Mouse (Mus musculus): ENCODE measurements around the gene Gm7030. TPM values are rescaled to one million over a fixed set of nuclear protein-coding genes. Genes with fewer than 3 reads are reported as not detected.

Gene Gm7030
- polyA plus RNA-seq (2015; fragmentation: Nextera tagmentation; extraction: Ambion mirVana), result not detected in 2 replicates

DNA sequence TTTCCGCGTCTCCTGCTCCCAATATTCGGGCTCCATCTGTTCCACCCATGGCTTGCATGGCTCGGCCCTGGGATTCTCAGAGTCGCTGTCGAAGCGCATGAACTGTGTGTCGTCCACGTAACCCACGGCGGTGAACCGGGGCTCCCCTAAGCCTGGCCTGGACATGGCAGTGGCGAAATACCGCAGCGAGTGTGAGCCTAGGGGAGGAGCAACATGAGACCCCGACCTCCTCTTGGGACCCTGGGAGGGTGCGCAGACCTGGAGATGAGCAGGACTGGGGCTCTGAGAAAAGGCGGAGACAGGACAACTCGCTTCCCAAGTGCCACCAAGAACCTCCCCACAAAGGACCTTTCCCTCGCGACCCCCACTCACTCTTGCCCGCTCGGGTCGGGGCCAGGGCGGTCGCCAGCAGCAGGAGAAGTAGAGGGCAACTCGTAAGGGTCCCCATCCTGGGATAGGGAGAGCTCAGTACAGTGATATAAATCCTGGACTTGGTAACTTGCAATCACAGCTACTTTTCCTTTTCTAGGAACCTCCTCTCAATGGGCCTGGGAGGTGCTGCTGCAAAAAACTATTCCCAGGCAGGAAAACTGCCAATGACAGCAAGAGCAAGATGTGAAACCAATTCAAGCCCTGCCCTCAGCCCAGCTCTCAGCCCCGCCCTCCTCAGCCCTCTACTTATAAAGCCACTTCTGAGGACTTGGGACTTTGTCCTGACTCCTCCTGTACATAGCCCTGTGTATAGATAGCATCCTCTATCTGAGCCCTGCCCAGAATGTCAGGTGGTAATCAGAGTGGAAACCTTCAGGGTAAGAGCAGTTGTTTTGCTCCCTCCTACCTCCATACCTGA, at the start of gene Gm7030:
TSS of gene Gm7030 (minus strand) at position 458 of the 850 bp plus-strand sequence.

DNA sequence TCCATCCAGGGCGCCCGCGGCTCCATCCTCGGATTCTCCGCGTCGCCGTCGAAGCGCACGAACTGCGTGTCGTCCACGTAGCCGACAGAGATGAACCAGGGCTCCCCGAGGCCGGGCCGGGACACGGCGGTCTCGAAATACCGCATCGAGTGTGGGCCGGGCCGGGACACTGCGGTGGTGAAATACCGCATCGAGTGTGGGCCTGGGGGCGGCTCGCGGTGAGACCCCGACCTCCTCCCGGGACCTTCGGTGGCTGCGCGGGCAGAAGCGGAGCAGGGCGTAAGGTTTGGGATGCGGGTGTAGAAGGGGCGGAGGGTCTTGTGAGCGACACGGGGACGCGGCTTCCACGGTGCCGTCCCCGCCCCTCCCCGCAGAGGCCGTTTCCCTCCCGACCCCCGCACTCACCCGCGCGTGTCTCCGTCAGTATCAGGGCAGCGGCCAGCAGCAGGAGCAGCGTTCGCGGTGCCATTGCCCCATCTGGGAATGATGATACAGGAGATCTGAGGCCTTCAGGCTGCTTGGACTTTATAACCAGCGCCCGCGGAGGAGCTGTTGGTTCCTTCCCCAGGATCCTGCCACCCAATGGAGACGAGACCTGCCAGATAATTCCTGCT, 38.9 kb upstream of the Gm7030 start, which contains the start of gene Gm8909:
TSS of gene Gm8909 (minus strand) at position 499 of the 614 bp plus-strand sequence.

DNA sequence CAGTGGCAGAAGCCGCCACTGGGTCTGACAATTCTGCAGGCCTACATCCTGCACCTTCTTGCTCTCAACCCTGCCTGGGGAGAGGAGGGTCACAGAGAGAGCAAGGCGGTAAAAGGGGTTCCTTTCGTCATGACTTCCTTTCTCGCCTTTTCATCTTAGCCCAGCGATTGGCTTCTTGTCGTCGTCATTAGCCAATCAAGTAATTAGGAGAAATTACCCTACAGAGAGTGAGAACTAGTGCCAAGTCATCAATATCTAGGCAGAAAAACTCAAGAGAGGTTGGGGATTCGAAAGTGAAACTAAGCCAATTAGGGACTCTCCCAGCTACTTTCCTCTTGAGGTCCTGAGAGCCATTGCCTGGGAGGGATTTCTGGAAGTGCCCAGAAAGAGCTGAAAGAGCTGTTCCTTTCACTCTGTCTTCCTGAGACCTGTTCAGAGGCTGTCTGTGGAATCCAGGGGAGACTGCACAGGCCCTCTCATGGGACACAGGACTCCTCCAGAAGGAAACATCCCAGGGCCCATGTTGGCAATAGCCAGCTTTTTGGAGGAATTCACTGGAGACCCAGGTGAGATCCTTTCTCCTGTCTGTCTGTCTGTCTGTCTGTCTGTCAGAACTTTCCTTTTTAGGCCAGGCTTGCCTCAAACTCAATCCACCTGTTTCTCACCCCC, 7.7 kb downstream of the Gm7030 start, which contains the start of gene Gm19684:
TSS of gene Gm19684 (plus strand) at position 327 of the 669 bp plus-strand sequence.

Other genes with a start within 250 kb of the Gm7030 start
- gene Dhx16, start 249.6 kb downstream of the Gm7030 start, polyA plus RNA-seq (2015; fragmentation: Nextera tagmentation; extraction: Ambion mirVana), result 33.5 and 34.1 TPM in 2 replicates
- gene 2310061I04Rik, start 232.0 kb downstream of the Gm7030 start, polyA plus RNA-seq (2015; fragmentation: Nextera tagmentation; extraction: Ambion mirVana), result 16.2 and 16.7 TPM in 2 replicates
- 9.9 and 11.9 TPM in 2 replicates for gene Atat1, start 219.3 kb downstream of the Gm7030 start, polyA plus RNA-seq (2015; fragmentation: Nextera tagmentation; extraction: Ambion mirVana)
- 71.9 and 77.8 TPM in 2 replicates for gene Mrps18b, start 213.0 kb downstream of the Gm7030 start, polyA plus RNA-seq (2015; fragmentation: Nextera tagmentation; extraction: Ambion mirVana)
- 17.4 and 18.4 TPM in 2 replicates for gene Ppp1r10, start 213.0 kb downstream of the Gm7030 start, polyA plus RNA-seq (2015; fragmentation: Nextera tagmentation; extraction: Ambion mirVana)
- gene Abcf1, start 159.7 kb downstream of the Gm7030 start, polyA plus RNA-seq (2015; fragmentation: Nextera tagmentation; extraction: Ambion mirVana), result 75.9 and 76.2 TPM in 2 replicates
- gene Gnl1, start 149.6 kb downstream of the Gm7030 start, polyA plus RNA-seq (2015; fragmentation: Nextera tagmentation; extraction: Ambion mirVana), result 18.4 and 21.0 TPM in 2 replicates
- 8.6 and 11.4 TPM in 2 replicates for gene Prr3, start 149.2 kb downstream of the Gm7030 start, polyA plus RNA-seq (2015; fragmentation: Nextera tagmentation; extraction: Ambion mirVana)
- 9.8 and 11.7 TPM in 2 replicates for gene H2-T24, start 108.9 kb downstream of the Gm7030 start, polyA plus RNA-seq (2015; fragmentation: Nextera tagmentation; extraction: Ambion mirVana)
- gene H2-T23, start 96.6 kb downstream of the Gm7030 start, polyA plus RNA-seq (2015; fragmentation: Nextera tagmentation; extraction: Ambion mirVana), result 38.3 and 49.1 TPM in 2 replicates
- gene H2-T22, start 86.7 kb downstream of the Gm7030 start, polyA plus RNA-seq (2015; fragmentation: Nextera tagmentation; extraction: Ambion mirVana), result 10.0 and 15.3 TPM in 2 replicates
- gene Gm6034, start 86.5 kb downstream of the Gm7030 start, polyA plus RNA-seq (2015; fragmentation: Nextera tagmentation; extraction: Ambion mirVana), result not detected in 2 replicates
- not detected in 2 replicates for gene Gm11127, start 71.1 kb downstream of the Gm7030 start, polyA plus RNA-seq (2015; fragmentation: Nextera tagmentation; extraction: Ambion mirVana)
- gene Gm19684, start 7.7 kb downstream of the Gm7030 start, polyA plus RNA-seq (2015; fragmentation: Nextera tagmentation; extraction: Ambion mirVana), result not detected in 2 replicates
- gene Gm8909, start 39.1 kb upstream of the Gm7030 start, polyA plus RNA-seq (2015; fragmentation: Nextera tagmentation; extraction: Ambion mirVana), result not detected in 2 replicates
- not detected in 2 replicates for gene H2-T3, start 60.9 kb upstream of the Gm7030 start, polyA plus RNA-seq (2015; fragmentation: Nextera tagmentation; extraction: Ambion mirVana)
- gene Rpp21, start 128.6 kb upstream of the Gm7030 start, polyA plus RNA-seq (2015; fragmentation: Nextera tagmentation; extraction: Ambion mirVana), result 86.7 and 86.8 TPM in 2 replicates
- gene Trim39, start 142.8 kb upstream of the Gm7030 start, polyA plus RNA-seq (2015; fragmentation: Nextera tagmentation; extraction: Ambion mirVana), result 6.4 and 7.8 TPM in 2 replicates
- not detected in 2 replicates for gene H2-M10.2, start 157.1 kb upstream of the Gm7030 start, polyA plus RNA-seq (2015; fragmentation: Nextera tagmentation; extraction: Ambion mirVana)
- not detected in 2 replicates for gene H2-M10.1, start 196.7 kb upstream of the Gm7030 start, polyA plus RNA-seq (2015; fragmentation: Nextera tagmentation; extraction: Ambion mirVana)
- gene H2-M10.3, start 239.0 kb upstream of the Gm7030 start, polyA plus RNA-seq (2015; fragmentation: Nextera tagmentation; extraction: Ambion mirVana), result not detected in 2 replicates